Mouse (Mus musculus): ENCODE data around the gene Mmp11.

- TF ChIP-seq CTCF (IDR thresholded peaks at IDR 0.05; ENCODE audit: low read depth) (no peak), EP300 (IDR thresholded peaks at IDR 0.05; ENCODE audit: low read depth) (no peak)
Observed at GRCm38 (mm10) chr10:75945896-75946295, 9.6 kb upstream of the Mmp11 start.

All from heart, postnatal 0 days (tissue).